Mouse (Mus musculus): ENCODE data around the gene Ephb1.

Ephb1 gene

DNA sequence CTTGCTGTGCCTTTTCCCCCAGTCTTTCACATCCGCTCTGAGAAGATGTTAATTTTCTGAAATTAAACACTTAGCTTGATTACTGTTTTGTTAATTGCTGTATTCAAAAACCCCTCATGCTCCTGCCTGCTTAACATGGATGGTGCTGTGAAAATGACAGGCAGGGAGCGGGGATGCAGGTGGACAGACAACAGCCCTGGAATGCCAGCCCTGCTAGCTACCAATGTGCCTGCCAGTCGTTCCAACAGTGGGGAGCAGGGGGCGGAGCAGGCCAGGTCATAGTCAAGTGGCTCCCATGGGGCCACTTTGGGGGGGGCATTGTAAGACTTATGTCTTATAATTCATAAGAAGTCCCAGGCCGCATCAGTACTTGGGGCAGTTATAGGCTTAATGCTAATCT is 321.3 kb downstream of the Ephb1 start:
- DNase-seq = no peak

DNA sequence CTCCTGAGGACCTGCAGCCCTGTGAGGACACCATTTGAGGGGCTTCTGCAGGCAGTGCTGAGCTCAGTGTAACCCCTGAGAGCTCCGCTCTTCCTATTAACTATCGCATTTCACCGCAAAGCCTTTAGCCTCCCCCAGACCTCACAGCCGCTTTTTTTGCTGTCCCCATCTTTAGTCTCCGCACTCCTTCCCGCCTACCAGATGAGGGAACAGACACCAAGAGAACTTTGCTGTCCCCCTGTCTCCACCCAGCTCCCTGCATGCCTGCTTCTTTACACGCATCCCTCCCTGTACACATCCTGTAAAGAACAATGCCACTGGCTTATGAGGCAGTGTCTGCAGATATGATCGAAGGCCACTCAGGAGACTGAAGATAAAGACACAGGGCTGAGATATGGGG is 322.1 kb downstream of the Ephb1 start:
- no peak for DNase-seq

DNA sequence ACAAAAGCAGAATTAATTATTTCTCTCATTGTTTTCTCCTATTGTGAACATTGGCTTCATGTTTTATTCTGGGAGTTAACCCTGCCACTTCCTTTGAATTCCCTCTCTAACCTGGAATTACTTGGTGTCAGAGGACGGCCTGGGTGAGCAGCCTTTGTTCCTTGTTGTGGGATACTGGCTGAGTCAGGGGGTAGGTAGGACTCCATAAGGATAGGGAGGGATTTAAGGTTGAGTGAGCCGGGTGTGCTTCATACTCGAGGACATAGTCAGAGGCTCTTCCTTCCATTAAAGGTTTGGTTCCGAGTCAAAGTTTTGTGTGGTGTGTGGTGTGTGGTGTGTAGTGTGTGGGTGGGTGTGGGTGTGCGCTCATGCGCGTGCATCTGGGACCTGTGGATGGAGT is 324.8 kb downstream of the Ephb1 start:
- no peak for DNase-seq

DNA sequence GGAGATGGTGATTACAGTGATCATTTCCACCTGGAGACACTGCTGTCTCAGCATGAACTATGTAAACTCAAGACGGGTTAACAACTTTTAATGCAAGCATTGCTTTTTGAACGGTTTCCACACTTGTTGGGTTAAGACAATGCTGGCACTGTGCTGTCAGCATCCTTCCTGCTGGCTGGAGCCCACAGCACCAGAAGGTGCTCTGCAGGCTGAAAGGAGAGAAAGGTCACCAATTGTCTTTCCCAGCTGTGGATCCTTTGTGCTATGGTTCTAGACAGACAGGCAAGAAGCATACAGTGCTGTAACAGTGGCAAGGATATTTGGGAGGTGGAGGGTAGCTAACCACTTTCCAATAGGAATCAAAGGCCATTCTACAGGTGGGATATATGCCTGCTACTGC is 328.4 kb downstream of the Ephb1 start:
- DNase-seq = no peak

DNA sequence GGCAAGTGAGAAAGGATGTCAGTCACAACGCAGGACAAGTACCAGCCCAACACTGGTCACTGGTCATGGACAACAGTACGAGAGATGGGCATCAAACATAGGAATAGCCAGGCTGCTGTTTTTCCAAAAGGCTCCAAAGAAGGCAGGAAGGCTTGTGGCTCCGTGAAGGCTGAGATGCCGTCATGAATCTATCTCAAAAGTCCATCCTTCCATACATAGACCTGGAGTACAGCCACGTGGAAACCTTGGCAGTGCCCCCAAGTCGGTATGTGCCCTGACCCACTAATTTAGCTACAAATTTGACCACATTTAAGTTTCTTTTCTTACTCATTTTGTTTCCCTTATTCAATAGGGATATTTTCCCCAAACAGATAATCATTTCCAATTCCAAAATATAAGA is 329.4 kb downstream of the Ephb1 start:
- DNase-seq = no peak

DNA sequence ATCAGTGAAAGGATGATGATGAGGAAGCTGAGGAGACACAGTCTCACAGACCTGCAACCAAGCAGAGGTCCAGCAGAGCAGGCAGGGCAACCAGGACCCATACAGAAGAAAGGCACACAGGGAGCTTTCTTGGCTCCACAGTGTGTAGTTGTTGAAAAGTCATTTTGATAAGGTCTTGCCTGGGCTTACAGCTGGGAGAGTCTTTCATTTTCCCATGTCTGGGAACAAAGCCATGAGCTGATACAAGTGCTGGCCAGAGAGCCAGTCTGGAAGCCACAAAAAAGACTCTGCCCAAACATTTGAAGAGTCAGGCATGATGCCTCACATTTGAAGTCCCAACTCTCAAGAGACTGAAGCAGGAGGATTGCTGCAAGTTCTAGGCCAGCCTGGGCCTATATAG is 339.0 kb downstream of the Ephb1 start:
- no peak for DNase-seq

DNA sequence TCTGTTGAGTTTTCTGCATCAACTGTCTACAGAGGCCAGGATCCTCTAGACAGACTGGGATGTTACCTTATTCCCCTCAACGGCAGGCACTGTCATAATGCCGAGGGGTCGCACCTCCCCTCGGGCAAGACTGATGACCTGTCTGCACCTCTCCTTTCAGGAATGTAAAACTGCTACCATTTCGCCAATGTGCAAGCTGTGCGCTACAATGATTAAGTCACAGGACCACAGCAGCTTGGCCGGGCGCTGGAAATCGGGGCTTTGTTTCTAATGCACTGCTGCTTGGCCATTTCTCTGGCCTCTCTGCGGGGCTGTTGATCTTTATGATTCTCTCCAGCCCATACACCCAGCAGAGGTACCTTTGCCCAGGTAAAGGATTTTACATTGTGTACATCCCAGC is 346.8 kb downstream of the Ephb1 start:
- no peak for DNase-seq

DNA sequence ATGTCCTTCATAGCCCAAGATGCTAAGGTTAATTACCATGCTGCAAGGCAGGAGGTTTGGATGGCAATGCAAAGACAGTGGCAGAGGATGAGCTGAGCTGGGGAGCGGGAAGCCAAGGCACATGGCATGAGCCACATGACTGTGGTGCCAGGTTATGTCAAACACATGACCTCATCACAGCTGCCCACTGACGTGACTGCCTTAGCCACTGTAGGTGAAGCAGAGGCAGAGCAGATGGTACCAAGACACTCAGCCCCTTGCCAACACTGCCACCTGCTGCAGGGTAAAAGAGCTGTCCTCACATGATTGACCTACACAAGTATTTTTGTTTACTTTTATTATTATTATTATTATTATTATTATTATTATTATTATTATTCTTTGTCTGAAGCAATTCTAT is 348.0 kb downstream of the Ephb1 start:
- DNase-seq = peak; percentile 27 to 56

DNA sequence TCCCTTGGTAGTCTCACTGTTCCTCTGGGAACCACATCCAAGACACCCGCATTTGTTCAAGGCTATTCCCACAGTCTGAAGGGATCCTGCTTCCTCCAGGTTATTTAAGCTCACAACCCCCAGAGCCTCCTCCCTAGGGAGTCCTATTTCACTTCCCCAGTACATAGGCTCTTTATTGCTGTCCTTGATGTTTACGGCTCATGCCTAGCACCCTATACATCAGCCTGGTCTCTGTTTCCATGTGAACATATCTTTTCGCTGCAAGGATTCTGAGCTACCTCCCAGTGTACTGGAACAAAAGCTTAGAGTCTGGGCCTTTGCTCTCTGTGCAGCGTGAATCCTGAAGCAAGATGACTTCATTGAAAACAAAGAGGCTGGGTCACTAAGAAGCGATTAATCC is 351.6 kb downstream of the Ephb1 start:
- DNase-seq = no peak

DNA sequence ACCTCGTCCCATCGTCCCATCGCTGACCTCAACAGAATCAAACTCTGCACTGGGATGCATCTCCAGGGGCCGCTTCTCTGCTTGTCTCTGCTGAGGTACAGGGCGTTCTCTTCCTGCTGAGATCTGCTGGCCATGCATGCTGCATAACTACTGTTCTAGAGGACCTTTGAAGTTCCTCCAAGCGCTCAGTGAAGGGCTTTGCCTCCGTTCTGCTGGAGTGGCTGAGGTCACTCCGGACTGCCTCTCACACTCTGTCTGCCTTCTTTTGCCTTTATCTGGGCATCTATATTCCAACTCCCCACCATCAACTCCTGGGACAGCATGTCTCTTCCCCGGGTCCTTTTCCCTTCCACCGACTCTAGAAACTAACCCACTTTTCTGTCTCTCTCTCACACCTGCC is 352.3 kb downstream of the Ephb1 start:
- no peak for DNase-seq

DNA sequence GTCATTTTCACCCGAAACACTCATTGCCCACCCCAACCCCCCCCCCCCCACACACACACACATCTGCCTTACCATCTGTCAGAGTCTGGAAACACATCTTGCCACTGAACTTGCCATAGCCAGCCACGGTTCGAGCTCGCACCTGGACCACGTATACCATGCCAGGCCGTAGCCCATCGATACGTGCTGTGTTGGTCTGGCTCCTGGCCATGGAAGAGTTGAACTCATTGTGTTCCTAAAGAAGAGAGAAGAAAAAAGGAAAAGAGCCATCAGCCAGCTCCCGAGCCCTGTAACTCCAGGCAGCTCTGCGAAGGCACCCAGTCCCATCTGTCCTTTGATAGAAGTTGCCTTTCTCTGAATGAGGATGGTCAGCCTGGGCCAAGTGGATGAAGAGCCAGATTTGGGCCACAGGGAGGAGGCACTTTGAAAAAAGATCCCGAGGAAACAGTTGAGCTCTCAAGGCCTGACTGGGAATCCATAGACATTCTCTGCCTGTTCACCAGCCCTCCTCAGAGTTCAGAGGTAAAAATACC is 352.8 kb downstream of the Ephb1 start:
- no peak for DNase-seq

DNA sequence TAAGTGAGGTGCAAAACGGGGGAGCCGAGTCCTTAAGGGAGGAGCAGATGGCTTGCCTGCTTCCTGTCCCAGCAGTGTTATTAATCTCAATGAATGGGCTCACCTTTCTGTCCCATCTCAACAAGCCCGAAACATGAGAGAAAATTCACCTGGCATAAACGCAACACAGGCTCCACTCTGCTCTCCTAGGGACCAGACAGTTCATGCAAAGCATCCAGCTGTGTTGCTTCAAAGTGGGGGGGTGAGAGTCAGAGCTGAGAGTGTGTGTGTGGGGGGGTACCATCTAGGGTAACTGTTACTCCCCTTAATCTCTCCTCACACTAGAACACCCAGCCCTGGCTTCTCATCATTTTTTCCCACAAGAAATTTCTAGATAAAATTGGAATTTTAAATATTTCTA is 354.8 kb downstream of the Ephb1 start:
- no peak for DNase-seq

DNA sequence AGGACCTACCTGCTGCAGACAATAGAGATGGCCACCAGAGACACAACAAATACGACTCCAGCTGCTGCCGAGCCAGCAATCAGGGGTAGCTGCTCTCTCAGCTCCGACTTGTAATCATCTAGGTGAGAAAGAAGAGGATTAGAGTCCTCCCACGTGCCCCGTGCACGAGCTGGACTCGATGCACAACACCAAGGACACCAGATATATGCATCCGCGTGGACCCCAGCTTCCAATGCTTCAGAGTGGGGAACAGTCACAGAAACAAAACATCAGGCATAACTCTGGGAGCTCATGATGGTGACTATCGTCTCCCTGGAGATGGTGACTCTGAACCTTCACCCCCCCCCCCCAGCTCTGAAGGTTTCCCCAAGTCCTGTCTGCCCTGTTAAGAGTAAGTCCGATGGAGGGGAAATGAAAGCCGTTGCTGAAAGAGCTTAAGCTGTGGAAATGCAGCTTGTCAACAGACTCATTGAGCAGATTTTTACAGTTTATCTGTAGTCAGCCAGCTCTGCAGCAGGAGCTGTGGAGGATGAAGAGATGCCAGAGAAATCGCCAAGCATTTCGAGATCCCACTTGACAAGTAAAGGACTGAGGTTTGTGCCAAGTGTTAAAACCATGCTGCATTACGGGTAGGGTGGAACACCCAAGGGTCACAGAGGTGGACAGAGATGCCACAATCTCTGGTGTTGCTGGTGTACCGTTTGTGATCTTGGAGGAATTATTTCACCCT is 357.6 kb downstream of the Ephb1 start:
- no peak for DNase-seq

DNA sequence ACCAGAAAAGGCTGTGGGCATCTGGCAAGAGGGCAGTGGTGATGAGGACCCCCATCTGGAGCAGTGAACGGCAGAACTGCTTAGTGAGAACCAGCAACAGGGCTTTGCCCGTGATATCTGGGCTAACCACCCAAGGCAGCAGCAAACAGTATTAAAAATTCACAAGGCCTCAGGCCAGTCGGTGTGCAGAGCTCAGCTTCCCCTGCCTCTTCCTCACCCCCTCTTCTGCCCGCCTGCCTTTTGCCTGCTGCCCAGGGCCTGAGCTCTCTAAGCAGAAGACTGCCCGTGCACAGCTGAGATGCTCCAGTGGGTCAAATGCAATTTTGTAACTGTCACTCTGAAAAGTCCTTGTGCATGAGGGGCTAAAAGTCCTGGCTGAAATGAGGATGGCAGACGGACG is 358.3 kb downstream of the Ephb1 start:
- no peak for DNase-seq

DNA sequence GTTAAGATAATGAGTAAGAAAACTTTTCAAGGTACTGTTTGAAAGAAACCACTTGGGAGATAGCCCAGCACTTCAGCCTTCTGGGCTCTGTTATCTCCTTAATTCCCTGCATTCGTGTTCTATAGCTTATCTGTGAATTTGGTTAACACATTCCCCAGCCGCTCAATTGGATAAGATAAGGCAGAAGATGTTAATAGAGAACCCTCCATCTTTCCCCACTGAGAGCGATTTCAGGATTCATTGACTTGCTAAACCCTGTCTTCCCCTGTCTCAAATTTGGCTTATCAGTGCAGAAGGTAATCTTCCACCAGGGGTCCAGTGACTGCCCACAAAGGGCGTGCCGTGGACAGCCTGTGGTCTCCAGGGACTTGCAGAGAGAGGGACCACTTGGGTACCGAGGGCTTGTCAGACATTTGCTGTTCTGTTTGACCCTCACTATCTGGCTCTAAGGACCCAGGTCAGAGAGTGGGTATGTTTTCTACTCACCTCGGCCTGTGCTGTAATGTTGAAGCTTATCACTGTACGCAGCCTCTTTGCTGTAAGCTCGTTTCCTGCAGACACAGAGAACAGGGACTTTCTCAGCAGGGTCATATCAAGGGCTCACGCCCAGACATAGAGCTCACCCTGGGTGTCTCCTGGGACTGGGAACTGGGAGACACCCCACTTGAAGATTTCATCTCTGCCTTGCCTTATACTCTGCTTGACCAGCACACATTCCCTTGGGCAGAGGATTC is 358.9 kb downstream of the Ephb1 start:
- DNase-seq = no peak

DNA sequence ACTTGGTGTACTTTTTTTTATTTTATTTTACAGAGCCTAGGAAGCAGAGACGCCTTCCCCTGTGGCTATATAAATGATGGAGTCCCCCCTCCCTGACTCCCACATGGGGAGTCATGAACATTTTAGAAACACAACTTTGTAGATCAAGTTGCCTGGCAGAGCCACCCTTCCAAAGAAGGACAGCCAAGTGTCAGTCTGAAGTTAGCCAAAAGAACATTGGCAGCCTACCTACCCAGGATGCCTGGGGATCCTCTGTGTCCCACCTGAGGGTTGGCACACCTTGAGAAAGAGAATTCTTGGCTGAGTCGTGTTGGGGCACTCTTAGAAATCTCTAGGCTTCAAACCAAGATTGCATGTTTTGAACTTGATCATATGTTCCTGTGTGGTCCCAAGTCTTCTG is 360.4 kb downstream of the Ephb1 start:
- no peak for DNase-seq

DNA sequence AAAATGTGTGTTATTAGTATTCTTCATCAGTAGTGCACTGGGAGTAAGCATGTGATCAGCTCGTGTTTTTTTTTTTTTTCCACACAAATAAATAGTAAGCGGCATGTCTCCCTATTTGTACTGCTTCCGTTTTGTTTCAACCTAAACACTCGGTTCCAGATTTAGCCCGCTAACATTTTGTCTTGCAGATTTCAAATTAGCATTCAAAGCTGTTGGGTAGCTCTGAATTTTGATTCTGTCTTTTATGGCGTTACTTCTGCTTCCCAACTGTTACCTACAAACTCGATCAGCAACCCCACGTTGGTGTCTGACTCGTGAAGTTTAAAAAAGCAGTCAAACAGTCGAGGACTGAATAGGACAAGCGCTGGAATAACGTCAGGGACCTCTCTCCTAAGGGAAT is 363.7 kb downstream of the Ephb1 start:
- DNase-seq = no peak

DNA sequence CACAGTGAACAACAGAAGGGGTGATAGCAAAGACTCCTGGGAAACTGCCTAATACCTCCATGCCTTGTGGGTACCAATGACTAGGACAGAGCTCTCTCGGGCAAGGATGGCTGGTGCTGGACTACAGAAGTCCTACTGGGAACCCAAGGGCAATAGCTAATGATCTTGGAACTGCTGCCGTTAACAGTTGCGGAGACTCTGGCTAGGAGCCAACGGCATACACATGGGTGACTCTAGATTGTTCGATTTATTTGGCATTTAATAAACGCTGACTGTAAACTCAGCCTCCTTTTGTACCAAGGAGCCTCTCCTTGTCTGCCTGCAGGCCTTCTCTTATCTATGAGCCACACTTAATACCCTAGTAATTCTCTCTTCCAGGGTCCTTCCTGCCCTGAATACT is 364.5 kb downstream of the Ephb1 start:
- no peak for DNase-seq

DNA sequence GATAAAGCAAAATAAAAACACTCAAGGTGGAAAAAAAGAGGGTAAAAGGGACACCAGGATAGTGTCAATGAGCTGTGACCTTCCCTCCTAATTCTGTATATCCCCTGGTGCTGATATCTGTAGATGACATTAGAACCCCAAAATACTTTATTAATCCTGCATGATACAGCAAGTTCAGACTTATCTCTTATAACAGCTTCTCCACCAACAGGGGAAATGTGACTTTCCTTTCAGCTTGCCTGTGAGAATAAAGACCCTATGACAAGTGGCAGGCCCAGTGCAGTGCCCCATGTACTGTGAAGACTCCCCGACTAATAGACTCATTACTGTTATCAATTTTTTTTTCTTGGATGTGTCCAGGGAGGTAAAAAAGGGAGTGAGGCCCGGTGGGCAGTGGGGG is 367.6 kb downstream of the Ephb1 start:
- DNase-seq = no peak

DNA sequence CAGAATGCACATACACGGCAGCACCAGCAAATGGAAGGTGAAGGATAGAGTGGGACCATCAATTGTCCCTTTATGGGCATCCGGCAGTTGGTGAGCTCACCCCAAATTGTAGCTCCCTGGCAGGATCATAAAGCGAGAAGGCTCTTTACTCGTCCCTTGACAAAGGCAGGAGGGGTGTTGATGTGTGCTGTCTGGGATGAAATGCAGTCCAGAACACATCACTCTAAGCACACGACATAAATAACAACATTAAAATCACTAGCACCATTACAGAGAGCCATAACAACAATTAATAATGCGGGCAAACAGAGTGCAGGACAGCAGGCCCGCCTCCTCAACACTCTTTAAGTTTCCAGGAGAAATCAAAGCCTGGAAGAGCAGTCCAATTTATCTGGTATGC is 372.1 kb downstream of the Ephb1 start:
- no peak for DNase-seq

DNA sequence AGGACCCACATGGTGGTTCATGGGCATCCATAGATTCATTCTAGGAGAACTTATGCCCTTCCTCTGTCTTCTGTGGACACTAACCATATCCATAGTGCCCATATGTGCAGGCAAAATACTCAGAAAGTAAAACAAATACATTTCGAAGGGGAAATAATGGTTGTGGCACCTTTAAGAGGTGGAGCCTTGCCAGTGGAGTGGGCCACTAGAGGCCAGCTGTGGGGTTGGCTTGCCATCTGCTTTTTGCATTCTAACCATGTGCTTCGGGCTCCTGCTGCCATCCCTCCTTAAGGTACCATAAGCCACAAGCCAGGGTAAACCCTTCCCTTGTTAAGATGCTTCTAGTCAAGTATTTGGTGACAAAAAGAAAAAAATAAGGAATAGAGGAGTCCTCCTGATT is 373.3 kb downstream of the Ephb1 start:
- DNase-seq = no peak

DNA sequence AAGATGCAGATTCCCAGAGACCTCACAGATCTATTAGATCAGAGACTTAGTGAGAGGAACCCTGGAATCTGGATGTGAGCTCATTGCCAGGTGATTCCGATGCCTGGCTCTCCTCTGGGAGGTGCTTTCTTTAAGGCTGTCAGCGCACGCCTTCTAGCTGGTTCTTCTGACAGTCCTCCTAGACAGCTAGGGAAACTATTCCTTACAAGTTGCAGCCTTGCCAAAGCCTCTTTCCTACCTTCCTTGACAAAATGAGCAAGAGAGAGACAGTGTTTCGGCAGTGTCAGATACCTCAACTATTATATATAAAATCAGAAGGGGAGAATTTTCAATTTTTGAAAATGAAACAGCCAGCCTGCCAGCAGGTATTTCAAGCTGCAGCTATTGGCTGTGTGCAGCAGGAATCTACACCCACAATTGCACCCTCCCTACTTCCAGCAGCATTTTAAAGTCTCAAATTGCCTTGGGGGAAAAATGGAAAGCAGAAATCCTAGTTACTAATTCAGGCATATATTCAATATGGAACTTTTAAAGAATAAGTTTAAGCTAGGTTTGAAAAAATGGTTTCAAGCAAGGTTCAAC is 377.5 kb downstream of the Ephb1 start:
- no peak for DNase-seq

DNA sequence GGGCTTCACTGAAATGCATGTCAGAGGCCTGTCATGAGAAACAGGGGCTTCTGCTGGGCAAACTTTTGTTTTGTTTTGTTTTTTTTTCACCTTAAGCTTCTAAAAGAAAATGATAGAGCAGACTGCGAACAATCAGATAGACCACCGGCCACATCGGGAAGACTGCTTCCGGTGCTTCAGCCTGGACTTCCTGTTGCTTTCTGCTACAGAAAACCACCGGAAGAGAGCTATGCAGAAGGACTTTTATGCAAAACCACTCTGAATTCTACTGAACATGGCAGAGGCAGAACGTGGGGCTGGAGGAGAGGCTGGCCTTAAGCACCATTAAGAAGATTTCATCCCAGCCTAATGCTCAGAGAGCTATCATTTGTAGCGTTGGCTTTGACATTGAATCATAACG is 382.2 kb downstream of the Ephb1 start:
- no peak for DNase-seq

DNA sequence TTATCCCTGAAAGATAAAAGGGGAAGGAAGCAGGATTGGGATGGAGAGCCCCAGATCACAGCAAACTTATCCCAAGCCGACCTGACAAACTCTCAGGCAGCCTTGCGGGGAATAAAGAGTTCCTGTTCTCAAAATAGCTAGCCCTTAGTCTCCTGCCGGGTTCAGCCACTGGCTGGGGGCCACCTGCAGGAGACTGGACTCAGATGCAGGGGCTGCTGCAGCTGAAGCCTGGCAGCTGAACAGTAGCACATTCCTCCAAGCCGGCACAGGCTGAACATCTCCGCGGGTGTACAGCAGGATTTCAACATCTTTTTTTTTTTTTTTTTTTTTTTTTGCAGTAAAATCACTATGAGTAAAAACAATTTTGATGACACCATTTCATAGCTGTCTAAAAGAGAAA is 382.7 kb downstream of the Ephb1 start:
- peak in 1 of 2 experiments; percentile 59 for DNase-seq

Data from lung, postnatal 4 days (tissue).